Mouse (Mus musculus) gastrocnemius, adult 8-10 months (tissue): ENCODE measurements at regions not wholly inside any gene's neighbourhood (a gene's known extent, or its start where the extent isn't known, plus 50 kb on each side); places are given as distances from the start of the nearest gene placed in this dataset.

Source experiments
- DNase-seq, 2 experiments: peaks; one replicate each; pipeline ENCODE4 v3.0.0; 2022; ENCODE audit warnings: low spot score in 2 of 2

- no peak for DNase-seq
Observed at GRCm38 (mm10) chr14:47857731-47858556, 209.7 kb downstream of the Ktn1 start.

- no peak for DNase-seq
Observed at GRCm38 (mm10) chr14:47862556-47862955, 214.3 kb downstream of the Ktn1 start.

- no peak for DNase-seq
Observed at GRCm38 (mm10) chr14:47863067-47863466, 214.8 kb downstream of the Ktn1 start.

- no peak for DNase-seq
Observed at GRCm38 (mm10) chr14:47863701-47864100, 215.5 kb downstream of the Ktn1 start.

DNA sequence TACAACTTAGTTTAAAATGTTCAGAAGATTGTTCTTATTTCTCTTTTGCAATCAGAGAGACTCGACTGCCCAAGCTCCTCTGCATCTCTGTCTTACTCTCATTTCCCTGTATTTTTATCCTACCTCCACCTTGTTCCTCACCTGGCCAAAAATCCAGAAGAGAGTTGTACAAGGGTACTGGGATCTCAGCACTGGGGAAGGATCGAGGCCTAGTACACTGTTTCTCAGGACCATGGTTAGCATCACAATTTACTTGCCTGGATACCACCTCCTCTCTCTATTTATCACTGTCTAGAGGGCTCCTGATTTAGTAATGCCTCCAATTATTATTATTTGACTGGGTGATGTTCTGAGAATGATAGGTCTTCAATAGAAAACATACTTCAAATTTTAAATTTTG, 218.8 kb downstream of the Ktn1 start:
- no peak for DNase-seq

- DNase-seq = no peak
Observed at GRCm38 (mm10) chr14:47868258-47868780, 220.1 kb downstream of the Ktn1 start.

- DNase-seq = no peak
Observed at GRCm38 (mm10) chr14:47876585-47876984, 228.3 kb downstream of the Ktn1 start.

- DNase-seq = no peak
Observed at GRCm38 (mm10) chr14:47877167-47877566, 228.9 kb downstream of the Ktn1 start.

DNA sequence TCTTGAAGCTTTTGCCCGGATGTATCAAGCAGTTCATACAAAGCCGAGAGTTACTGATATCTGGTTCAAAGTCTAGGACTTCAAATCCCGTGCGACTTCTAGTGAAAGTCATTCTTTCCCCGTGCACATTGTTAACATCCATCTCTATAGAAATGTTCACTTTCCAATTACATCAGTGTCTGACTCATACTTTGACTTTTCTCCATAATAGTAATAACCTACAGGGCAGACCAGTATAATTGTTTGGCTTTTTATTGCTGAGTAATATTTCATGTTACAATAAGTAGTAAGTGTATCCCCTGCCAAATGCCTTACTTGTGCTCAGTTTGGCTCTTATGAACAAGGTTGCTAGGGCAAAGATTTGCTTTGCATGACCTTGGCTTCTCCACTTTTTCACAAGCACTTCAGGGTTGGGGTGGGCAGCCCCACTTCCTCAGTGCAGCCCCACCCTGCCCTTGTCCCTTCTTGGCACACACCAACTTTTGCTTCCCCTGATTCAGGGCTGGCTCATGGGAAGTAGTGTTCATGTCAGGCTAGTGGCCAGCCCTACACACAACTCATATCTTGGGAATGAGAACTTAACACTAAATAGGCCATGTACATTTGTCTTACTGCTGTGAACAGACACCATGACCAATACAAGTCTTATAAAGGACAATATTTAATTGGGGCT, 229.7 kb downstream of the Ktn1 start:
- no peak for DNase-seq

DNA sequence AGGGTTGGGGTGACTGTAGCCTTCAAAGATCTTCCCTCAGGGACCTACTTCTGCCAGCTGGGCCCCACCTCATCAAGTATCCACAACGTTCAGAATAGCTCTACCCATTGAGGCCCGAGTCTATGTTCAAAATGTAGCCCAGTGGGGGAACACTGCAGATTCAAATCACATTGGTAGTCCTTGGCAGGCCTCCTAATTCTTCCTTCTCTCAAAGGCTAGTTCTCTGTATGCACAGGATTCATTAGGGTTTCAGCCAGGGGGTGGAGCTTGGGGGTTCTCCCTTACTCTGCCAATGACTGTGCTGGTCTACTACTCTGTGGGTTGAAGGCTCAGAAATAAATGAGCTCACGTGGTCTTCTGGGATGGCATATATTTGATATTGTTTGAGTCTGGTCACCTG, 235.3 kb upstream of the Peli2 start:
- no peak for DNase-seq

- DNase-seq = no peak
Observed at GRCm38 (mm10) chr14:47890251-47891198, 230.1 kb upstream of the Peli2 start.

DNA sequence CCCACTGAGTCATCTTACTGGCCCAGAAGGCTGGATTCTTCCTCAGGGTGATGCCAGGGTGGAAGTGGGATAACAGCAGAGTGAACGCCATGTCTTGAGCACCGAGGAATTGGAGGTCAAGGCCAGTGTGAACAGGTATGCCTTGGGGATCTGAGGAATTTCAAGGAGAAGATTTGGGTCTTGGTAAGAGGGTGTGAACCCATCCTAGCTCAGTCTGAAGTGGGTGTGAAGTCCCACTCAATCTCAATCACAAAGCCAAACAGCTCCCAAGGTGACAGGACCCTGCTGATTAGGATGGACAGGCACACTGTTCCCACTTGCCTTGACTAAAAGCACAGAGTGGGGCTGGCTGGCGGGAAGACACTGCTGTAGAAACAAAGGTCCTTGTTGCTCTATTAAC, 224.0 kb upstream of the Peli2 start:
- DNase-seq = no peak

- peak; percentile 12 to 23 for DNase-seq
Observed at GRCm38 (mm10) chr14:47897907-47898530, 222.6 kb upstream of the Peli2 start.

- no peak for DNase-seq
Observed at GRCm38 (mm10) chr14:47898605-47899004, 222.0 kb upstream of the Peli2 start.

GRCm38 (mm10) chr14:47905334-47905733, 215.3 kb upstream of the Peli2 start:
- DNase-seq = no peak

DNA sequence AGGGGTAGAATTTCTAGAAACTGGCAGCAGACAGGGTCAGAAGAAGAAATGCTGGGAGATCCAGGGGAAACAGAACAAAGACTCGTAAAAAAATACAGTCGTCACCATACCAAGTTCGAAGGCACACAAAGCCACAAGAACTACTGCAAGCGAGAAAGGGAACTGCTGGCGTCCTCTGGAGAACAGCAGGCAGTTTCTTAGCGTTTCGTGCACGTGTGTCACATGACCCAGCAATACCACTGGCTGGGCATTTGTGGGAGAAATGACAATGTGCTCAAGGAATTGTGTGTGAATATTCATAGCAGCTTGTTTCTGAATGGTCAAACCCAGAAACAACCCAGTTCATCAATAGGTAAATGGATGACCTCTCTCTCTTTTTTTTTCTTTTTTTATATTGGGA, 211.5 kb upstream of the Peli2 start:
- DNase-seq = no peak

DNA sequence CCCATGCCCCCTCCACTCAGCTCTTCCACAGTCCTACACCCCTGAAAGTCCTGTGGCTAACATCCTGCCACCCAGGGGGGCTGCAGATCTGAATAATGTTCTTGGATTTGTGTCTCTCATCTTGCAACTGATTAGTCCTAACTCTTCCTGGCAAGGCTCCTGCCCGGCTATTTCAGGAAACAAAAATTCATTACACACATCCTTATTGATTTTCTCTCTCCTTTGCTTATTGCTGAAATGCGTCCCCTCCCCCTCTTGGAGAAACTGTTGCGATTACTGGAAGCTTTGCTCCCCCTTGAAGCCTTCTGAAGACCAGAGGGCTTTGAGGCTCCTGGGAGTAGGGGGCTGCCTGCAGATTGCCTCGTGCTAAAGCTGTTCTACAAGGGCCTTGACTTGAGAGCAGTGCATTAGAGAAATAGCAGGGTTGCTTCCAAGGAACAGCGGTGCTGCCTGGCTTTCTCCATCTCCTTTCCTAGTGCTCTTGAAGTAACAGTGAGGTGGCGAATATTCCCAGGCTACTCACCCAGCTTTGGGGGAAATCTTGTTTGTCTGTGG, 209.8 kb upstream of the Peli2 start:
- DNase-seq = no peak

DNA sequence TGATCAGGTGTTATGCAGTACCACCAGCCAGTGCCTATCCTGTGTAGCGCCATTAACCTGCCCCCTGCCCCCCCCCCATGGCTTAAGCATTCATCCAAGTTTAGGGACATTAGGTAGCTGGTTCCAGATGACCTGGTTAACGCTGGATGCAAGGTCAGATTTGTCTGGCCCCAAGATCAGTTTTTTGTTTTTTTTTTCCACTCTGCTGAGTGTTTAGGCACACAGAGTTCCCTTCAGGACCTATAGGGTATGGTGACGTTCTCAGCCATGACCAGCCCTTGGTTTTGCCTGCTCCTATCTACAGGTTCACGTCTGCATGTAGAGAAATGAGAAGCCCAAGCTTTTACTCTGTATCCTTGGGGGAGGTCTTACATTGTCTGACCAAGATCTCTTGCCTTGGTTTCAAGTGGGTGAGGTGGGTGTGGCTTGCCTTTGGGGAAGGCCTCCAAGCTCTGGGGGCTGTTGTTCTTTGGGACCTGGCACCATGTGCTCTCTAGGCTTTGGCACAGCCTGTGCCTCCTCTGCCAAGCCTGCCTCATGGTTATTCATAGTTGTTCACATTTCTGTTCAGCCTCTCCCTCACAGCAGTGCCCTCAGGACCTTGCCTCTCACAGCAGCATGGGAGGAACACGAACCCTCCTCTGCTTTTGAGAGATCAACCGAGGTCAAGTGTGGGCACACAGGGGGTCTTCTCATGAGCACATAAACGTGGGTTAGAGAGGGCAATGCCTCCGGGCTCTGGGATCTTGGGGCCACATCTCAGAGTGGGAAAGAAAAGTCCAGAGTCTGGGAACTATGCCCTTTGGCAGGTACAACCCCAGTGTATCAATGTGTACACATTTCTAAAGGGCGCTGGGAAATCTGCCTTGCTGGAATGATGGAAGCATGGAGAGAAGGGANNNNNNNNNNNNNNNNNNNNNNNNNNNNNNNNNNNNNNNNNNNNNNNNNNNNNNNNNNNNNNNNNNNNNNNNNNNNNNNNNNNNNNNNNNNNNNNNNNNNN, 208.8 kb upstream of the Peli2 start:
- no peak for DNase-seq

DNA sequence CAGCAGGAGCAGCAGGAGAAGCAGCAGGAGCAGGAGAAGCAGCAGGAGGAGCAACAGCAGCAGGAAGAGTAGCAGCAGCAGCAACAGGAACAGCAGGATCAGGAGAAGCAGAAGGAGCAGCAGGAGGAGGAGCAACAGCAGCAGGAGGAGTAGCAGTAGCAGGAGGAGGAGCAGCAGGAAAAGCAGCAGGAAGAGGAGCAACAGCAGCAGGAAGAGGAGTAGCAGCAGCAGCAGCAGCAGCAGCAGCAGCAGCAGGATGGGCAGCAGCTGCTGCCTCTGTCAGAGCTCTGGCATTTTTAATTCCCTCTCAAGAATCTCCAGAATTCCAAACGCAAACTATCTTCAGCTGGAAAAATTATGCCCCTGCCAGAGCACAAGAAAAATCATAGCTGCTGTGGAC, 205.0 kb upstream of the Peli2 start:
- no peak for DNase-seq
